Mouse (Mus musculus) liver, adult 2 months (tissue): Measurements from ENCODE around the gene Reep1. TPM values are rescaled to one million over a fixed set of nuclear protein-coding genes. Genes with fewer than 3 reads are reported as not detected.

Experiments
- DNase-seq: peaks from one replicate; pipeline ENCODE4 v3.0.0-alpha.2; 2011; ENCODE audit warnings: low read depth, low spot score; ENCODE audit errors: extremely low read depth
- H3K27ac ChIP-seq: fragments of 200-500 bp; replicated peaks from 2 replicates; pipeline ENCODE4 v1.5.1; 2012; ENCODE audit warnings: low read depth, mild to moderate bottlenecking, control low read depth, inconsistent platforms, low read length; ENCODE audit not compliant: insufficient read depth
- H3K27me3 ChIP-seq: fragments of 200-500 bp; 2 replicates; pipeline ENCODE4 v1.6.1; 2012; ENCODE audit warnings: mild to moderate bottlenecking, moderate library complexity, low read length, inconsistent platforms; ENCODE audit not compliant: control insufficient read depth, insufficient read depth
- H3K36me3 ChIP-seq: fragments of 200-500 bp; 2 replicates; pipeline ENCODE4 v1.6.1; 2012; ENCODE audit warnings: low read length, inconsistent platforms; ENCODE audit not compliant: control insufficient read depth, insufficient read depth
- H3K4me1 ChIP-seq: fragments of 200-500 bp; 2 replicates; pipeline ENCODE4 v1.6.1; 2011; ENCODE audit warnings: low read length; ENCODE audit not compliant: control insufficient read depth, insufficient read depth
- H3K4me3 ChIP-seq: fragments of 200-500 bp; 2 replicates; pipeline ENCODE4 v1.5.1; 2011; ENCODE audit warnings: low read depth, mild to moderate bottlenecking, control low read depth, low read length, moderate library complexity; ENCODE audit not compliant: insufficient read depth
- H3K79me2 ChIP-seq: fragments of 200-500 bp; 2 replicates; pipeline ENCODE4 v1.6.1; 2012; ENCODE audit warnings: inconsistent platforms, mild to moderate bottlenecking, low read length, moderate library complexity; ENCODE audit not compliant: control insufficient read depth, insufficient read depth
- H3K9ac ChIP-seq: fragments of 200-500 bp; 2 replicates; pipeline ENCODE4 v1.6.1; 2012; ENCODE audit warnings: low read depth, mild to moderate bottlenecking, control low read depth, inconsistent platforms, low read length
- CTCF ChIP-seq: fragments of 200-500 bp; IDR thresholded peaks from 2 replicates; pipeline ENCODE4 v1.5.1; 2011; ENCODE audit warnings: low read depth, low read length, control low read depth
- POLR2A ChIP-seq: fragments of 200-500 bp; IDR thresholded peaks from 2 replicates; pipeline ENCODE4 v1.6.1; 2011; ENCODE audit warnings: low read length, control low read depth; ENCODE audit not compliant: insufficient read depth; ENCODE audit errors: extremely low read depth
- WGBS: fragments of 180-500 bp; shearing (Covaris S2); methylation state at CpG from one replicate; pipeline ENCODE4 v1.1.7; 2018; 5-methylcytosine and 5-hydroxymethylcytosine counted together
- polyA plus RNA-seq: library from polyadenylated mRNA; depleted of rRNA; stranded (reverse); fragments of >200 nt; gene quantifications from 2 replicates; pipeline ENCODE4 v1.2.3, GENCODE M21; 2012
- total RNA-seq: library from RNA; depleted of rRNA; stranded (reverse); fragments of >200 nt; gene quantifications from 2 replicates; pipeline ENCODE4 v1.2.3, GENCODE M21; 2014

The Reep1 gene
- total and polyA plus RNA-seq, 2 experiments: 0.40 to 0.74 TPM

DNA sequence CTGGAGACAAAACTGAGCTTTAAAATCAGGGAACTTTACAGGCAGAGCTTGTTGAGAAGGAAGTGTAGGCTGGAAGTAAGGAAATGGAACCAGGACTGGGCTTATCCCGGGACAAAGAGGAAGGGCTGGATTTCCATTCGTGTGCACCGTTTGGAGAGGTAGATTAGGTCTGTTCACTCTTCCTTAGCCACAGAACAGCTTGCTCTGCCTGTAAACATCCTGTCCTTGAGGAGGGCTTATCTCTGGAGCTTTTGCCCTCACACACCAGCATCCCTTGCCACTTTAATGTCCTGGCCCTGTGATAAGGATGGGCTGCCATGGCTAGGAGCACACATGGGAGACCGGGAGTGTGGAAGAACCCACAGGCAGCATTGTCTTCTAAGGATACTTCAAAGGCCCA lies 60.4 kb downstream of the Reep1 start:
- WGBS: 53% methylated on average over 4 of the region's 4 CpGs
- Histone ChIP-seq H3K79me2 (no peaks in the 10 kb centered on the region), H3K9ac (no peak overlapping the region), H3K27me3 (no peaks in the 10 kb centered on the region), H3K36me3 (no peaks in the 10 kb centered on the region), H3K27ac (no peak overlapping the region), H3K4me1 (no peaks in the 10 kb centered on the region), H3K4me3 (no peak overlapping the region)
- no peak for DNase-seq
- TF ChIP-seq POLR2A: no peak
- no peak for TF ChIP-seq CTCF

DNA sequence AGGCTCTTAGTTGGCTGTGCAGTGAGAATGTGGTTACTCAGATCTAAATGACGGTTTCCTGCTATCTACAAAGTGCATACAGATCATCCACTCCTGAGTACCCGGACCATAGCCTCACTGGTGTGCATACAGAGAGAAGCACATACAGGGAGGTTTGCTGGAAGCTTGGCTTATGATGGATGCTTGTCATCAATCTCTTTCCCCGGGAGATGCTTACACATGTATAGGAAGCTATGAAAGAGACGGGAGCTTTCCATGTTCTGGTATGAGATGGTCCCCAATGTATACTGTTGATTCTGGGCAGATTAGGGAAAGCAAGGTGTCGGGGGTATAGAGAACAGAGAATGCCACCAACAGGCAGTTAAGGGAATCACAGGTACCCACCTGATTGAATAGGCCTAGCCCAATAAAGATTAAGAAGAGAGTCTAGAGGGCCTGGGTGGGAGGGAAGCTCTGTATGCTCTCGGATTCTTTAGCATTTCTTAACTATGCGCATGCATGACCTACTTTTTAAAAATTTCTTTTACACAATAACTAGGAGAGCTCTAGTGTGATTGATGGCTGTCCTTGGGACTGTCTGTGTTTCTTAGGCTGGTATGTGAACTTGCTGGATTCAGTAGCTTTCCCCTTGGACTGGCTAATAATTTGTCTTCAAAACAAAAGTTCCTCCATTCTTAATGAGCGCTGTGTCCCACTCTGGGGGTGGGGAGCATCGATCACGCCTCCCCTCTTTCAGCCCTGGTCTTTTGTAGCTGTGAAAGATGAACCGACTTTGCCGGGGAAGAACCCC lies 62.7 kb downstream of the Reep1 start:
- Histone ChIP-seq H3K4me3 (no peak overlapping the region), H3K79me2 (no peaks in the 10 kb centered on the region), H3K27me3 (no peaks in the 10 kb centered on the region), H3K4me1 (no peaks in the 10 kb centered on the region), H3K9ac (no peak overlapping the region), H3K36me3 (no peaks in the 10 kb centered on the region), H3K27ac (no peak overlapping the region)
- TF ChIP-seq POLR2A: no peak
- no peak for TF ChIP-seq CTCF
- WGBS: 88% methylated on average over 12 of the region's 12 CpGs
- DNase-seq: no peak

DNA sequence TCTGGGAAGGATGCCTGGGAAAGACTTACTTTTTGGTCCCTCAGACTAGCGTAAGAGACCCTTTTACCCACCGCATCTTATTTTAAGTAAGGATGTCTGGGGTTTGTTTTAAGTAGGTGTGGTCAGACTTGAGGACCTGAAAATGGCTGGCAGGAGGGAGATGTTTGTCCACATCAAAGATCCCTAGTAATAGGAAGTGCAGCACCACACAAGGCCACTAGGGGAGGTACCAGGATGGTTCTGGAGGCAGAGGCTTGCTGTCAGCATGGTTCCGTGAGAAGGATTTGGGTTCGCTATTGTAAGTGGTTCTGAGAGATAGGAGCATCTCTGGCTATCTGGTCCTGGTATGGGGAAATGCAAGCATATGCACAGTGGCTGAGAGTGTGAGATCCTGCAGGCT lies 63.5 kb downstream of the Reep1 start:
- no peaks in the 10 kb centered on the region for H3K79me2 ChIP-seq
- H3K36me3 ChIP-seq: no peaks in the 10 kb centered on the region
- H3K27me3 ChIP-seq: no peaks in the 10 kb centered on the region
- H3K27ac ChIP-seq: no peak overlapping the region
- no peak overlapping the region for H3K9ac ChIP-seq
- no peak for DNase-seq
- 98% methylated on average over 4 of the region's 4 CpGs for WGBS
- H3K4me1 ChIP-seq: no peaks in the 10 kb centered on the region
- H3K4me3 ChIP-seq: no peak overlapping the region
- no peak for TF ChIP-seq POLR2A
- no peak for TF ChIP-seq CTCF

GRCm38 (mm10) chr6:71771282-71771681 lies 63.9 kb downstream of the Reep1 start:
- no peaks in the 10 kb centered on the region for H3K79me2 ChIP-seq
- no peak overlapping the region for H3K9ac ChIP-seq
- 98% methylated on average over 4 of the region's 4 CpGs for whole genome bisulfite sequencing
- H3K27me3 ChIP-seq: no peaks in the 10 kb centered on the region
- H3K4me1 ChIP-seq: no peaks in the 10 kb centered on the region
- no peak overlapping the region for H3K4me3 ChIP-seq
- no peaks in the 10 kb centered on the region for H3K36me3 ChIP-seq
- no peak overlapping the region for H3K27ac ChIP-seq
- TF ChIP-seq CTCF (no peak), POLR2A (no peak)
- no peak for DNase-seq

DNA sequence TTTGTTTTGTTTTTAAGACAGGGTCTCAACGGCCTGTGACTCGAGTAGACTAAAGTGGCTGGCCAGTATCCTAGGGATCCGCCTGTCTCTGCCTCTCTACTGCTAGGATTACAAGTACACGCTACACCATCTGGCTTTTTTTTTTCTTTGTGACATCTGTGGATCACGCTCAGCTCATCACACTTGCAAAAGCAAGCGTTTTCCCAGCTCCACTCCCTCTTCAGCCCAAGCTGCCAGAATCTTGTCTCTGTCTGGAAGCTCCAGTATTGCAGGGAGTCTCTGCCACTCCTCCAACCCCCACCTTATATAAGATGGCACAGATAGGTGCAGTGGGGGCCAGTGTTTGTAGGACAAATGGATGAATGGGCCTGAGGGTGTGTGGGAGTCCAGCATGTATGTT lies 64.8 kb downstream of the Reep1 start:
- Histone ChIP-seq H3K4me1 (no peaks in the 10 kb centered on the region), H3K36me3 (no peaks in the 10 kb centered on the region), H3K9ac (no peak overlapping the region), H3K4me3 (no peak overlapping the region), H3K27ac (no peak overlapping the region), H3K27me3 (no peaks in the 10 kb centered on the region), H3K79me2 (no peaks in the 10 kb centered on the region)
- WGBS: 92% methylated on average over 6 of the region's 6 CpGs
- TF ChIP-seq POLR2A (no peak), CTCF (no peak)
- DNase-seq: no peak

- H3K27me3 ChIP-seq: no peaks in the 10 kb centered on the region
- H3K9ac ChIP-seq: no peak overlapping the region
- DNase-seq: no peak
- H3K79me2 ChIP-seq: no peaks in the 10 kb centered on the region
- TF ChIP-seq CTCF (no peak), POLR2A (no peak)
- H3K4me3 ChIP-seq: no peak overlapping the region
- no peaks in the 10 kb centered on the region for H3K36me3 ChIP-seq
- WGBS: 84% methylated on average over 7 of the region's 7 CpGs
- no peaks in the 10 kb centered on the region for H3K4me1 ChIP-seq
- no peak overlapping the region for H3K27ac ChIP-seq
These were observed 65.4 kb downstream of the Reep1 start for GRCm38 (mm10) chr6:71772636-71773208.
